Mouse (Mus musculus) kidney, postnatal 0 days (tissue): ENCODE measurements around the gene Pakap. TPM values are rescaled to one million over a fixed set of nuclear protein-coding genes. Genes with fewer than 3 reads are reported as not detected.

Experiments used
- ATAC-seq: fragments of 200-750 bp; cut with Nextera tagmentation; replicated peaks from 2 replicates; pipeline ENCODE4 v1.8.0; 2017; ENCODE audit warnings: low read depth, moderate number of reproducible peaks, moderate TSS enrichment, moderate library complexity; ENCODE audit not compliant: low FRiP score
- DNase-seq: peaks from one replicate; pipeline ENCODE4 v3.0.0-alpha.2; 2016; ENCODE audit warnings: low spot score
- H3K27ac ChIP-seq: fragments of 300-500 bp; sonication (generic); 2 replicates; pipeline ENCODE4 v1.5.1; 2014; ENCODE audit warnings: mild to moderate bottlenecking
- H3K27me3 ChIP-seq: fragments of 300-500 bp; sonication (generic); 2 replicates; pipeline ENCODE4 v1.6.1; 2014; ENCODE audit warnings: low read length, mixed read lengths; ENCODE audit not compliant: insufficient read depth
- H3K36me3 ChIP-seq: fragments of 300-500 bp; sonication (generic); 2 replicates; pipeline ENCODE4 v1.6.1; 2014; ENCODE audit warnings: low read length, mixed read lengths; ENCODE audit not compliant: insufficient read depth
- H3K4me1 ChIP-seq: fragments of 300-500 bp; sonication (generic); replicated peaks from 2 replicates; pipeline ENCODE4 v1.6.1; 2014; ENCODE audit warnings: antibody characterized with exemption, low read length, mixed read lengths; ENCODE audit not compliant: insufficient read depth
- H3K4me2 ChIP-seq: fragments of 300-500 bp; sonication (generic); 2 replicates; pipeline ENCODE4 v1.6.1; 2014; ENCODE audit warnings: mild to moderate bottlenecking, low read length, moderate library complexity, mixed read lengths
- H3K4me3 ChIP-seq: fragments of 300-500 bp; sonication (generic); replicated peaks from 2 replicates; pipeline ENCODE4 v1.5.1; 2014; ENCODE audit warnings: low read depth, low read length
- H3K9ac ChIP-seq: fragments of 300-500 bp; sonication (generic); 2 replicates; pipeline ENCODE4 v1.6.1; 2014; ENCODE audit warnings: low read depth, low read length
- H3K9me3 ChIP-seq: fragments of 300-500 bp; sonication (generic); replicated peaks from 2 replicates; pipeline ENCODE4 v1.6.1; 2016; ENCODE audit warnings: low read length, inconsistent platforms, mixed read lengths
- CTCF ChIP-seq: IDR thresholded peaks from 2 replicates; pipeline ENCODE4 v1.5.1; 2016; ENCODE audit warnings: antibody characterized with exemption, low read depth, mild to moderate bottlenecking, moderate library complexity
- WGBS: fragments of 180-500 bp; shearing (Covaris S2); extraction: QIAGEN DNeasy Blood & Tissue Kit; methylation state at CpG from one replicate; pipeline ENCODE4 v1.1.7; 2014; 5-methylcytosine and 5-hydroxymethylcytosine counted together
- polyA plus RNA-seq: library from polyadenylated mRNA; unstranded; fragments of >200 nt; fragmentation: Nextera tagmentation; extraction: Ambion mirVana; gene quantifications from 2 replicates; pipeline ENCODE4 v1.2.1, GENCODE M21; 2015

Pakap gene
- polyA plus RNA-seq, 1 experiment from 2014 or later: 11.5 TPM

DNA sequence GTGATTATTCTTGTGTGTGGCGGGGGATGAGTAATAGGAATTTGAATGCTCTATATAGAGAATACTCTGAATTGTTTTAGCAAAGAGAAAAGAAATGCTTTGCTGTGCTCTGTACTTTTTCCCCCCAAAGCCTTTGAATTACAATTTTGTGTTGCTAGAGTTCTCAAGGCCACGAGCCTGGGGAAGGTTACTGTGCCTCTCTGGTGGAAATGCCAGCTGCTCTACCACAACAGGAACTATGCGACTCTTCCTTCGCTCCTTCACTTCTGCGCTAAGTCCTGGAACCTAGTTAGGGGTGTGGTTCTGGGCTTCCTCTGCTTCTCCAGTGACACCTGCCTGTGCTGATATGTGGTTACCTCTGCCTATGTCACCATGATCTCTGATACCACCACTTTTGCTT lies 44.7 kb downstream of the Pakap start:
- Histone ChIP-seq H3K27me3 (no peaks in the 10 kb centered on the region), H3K36me3 (no peaks in the 10 kb centered on the region), H3K4me1 (no peaks in the 10 kb centered on the region), H3K9me3 (no peaks in the 10 kb centered on the region), H3K27ac (no peak overlapping the region), H3K9ac (no peak overlapping the region), H3K4me3 (no peak overlapping the region), H3K4me2 (no peak overlapping the region)
- ATAC-seq (no peak), DNase-seq (no peak)
- TF ChIP-seq CTCF: no peak
- WGBS: 93% methylated on average over 5 of the region's 5 CpGs

DNA sequence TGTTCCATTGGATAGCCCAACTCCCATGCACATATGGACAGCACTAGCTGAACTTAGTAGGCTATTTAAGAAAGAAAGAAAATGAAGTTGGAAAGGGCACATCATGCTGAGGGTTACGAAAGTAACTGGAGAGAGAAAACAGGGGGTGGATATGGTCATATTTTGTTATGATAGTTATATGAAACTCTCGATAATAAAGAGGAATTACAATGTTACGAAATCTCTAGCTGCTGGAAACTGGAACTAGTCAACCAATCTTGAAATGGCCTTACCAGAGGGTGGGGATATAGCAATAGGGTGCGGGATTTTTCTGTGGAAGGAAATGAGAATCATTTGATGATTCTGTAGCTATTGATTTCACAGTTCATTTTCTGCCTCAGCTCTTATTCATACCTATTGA lies 46.7 kb downstream of the Pakap start:
- H3K4me1 ChIP-seq: no peaks in the 10 kb centered on the region
- no peaks in the 10 kb centered on the region for H3K36me3 ChIP-seq
- TF ChIP-seq CTCF: no peak
- no peak overlapping the region for H3K4me2 ChIP-seq
- no peak overlapping the region for H3K9ac ChIP-seq
- H3K4me3 ChIP-seq: no peak overlapping the region
- no peaks in the 10 kb centered on the region for H3K9me3 ChIP-seq
- DNase-seq (no peak), ATAC-seq (no peak)
- no peak overlapping the region for H3K27ac ChIP-seq
- 90% methylated on average over 4 of the region's 4 CpGs for WGBS
- no peaks in the 10 kb centered on the region for H3K27me3 ChIP-seq

DNA sequence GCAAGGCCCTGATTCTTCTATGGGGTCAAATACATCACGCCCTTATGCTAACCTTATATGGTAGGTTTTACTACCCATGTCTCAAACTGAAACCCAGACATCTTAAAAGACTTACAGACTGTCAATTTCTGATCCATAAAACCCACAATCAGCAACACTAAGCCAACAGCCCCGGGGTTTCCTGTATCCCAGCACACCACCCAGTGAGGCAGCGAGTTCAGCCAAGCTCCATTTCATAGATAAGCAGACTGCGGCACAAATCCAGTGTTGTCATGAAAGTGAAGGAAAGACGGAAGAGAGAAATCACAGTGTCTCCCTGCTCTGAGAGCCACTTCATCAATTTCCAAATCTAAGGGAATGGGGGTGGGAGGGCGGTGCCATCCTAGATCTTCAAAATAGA lies 50.8 kb downstream of the Pakap start:
- H3K4me2 ChIP-seq: no peak overlapping the region
- WGBS: 88% methylated on average over 6 of the region's 6 CpGs
- H3K9ac ChIP-seq: no peak overlapping the region
- no peak overlapping the region for H3K4me3 ChIP-seq
- no peak for DNase-seq
- H3K36me3 ChIP-seq: no peaks in the 10 kb centered on the region
- no peaks in the 10 kb centered on the region for H3K27me3 ChIP-seq
- no peaks in the 10 kb centered on the region for H3K9me3 ChIP-seq
- TF ChIP-seq CTCF: no peak
- no peaks in the 10 kb centered on the region for H3K4me1 ChIP-seq
- H3K27ac ChIP-seq: no peak overlapping the region
- no peak for ATAC-seq

DNA sequence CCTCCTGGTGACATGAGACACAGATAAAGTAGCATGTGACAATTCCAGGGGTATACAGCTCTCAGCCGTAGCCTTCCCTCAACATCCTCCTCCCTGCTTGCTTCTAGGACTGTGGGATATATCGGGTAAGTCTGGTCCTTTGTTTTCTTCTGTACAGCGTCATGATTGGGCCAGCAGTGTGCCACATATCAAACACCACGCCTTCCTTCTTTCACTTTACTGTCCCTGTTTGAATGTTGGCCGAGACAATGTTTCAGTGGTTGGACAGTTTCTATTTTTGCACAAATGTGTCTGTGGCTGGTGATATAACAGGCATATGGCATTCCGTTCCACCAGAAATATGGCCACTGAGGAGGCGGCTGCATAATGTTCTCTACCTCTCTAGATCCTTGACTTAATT lies 54.8 kb downstream of the Pakap start:
- Histone ChIP-seq H3K27ac (no peak overlapping the region), H3K9ac (no peak overlapping the region), H3K4me2 (no peak overlapping the region), H3K27me3 (no peaks in the 10 kb centered on the region), H3K36me3 (no peaks in the 10 kb centered on the region), H3K4me3 (no peak overlapping the region), H3K4me1 (no peaks in the 10 kb centered on the region), H3K9me3 (no peaks in the 10 kb centered on the region)
- DNase-seq (no peak), ATAC-seq (no peak)
- TF ChIP-seq CTCF: no peak
- WGBS: 79% methylated on average over 7 of the region's 7 CpGs

DNA sequence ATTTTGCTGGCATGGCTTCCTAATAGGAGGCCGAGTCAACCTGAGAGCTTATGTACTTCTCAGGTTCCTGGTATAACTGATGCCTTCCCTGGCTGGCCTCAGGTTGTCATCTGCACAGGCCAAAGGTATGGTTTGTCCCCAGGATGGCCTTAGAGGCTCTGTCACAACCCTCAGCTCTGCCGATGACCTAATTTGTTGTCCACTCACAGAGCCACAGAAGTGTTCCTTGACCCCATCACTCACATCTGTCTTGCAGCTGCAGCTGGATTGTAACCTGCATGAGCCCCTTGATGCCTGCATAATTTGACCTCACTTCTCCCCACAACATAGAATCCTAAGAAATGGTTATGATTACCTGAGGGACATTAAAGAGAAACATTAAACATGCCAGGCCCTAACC lies 56.8 kb downstream of the Pakap start:
- WGBS: 79% methylated on average over 2 of the region's 2 CpGs
- H3K4me1 ChIP-seq: no peaks in the 10 kb centered on the region
- TF ChIP-seq CTCF: no peak
- ATAC-seq (no peak), DNase-seq (no peak)
- no peak overlapping the region for H3K4me3 ChIP-seq
- no peak overlapping the region for H3K27ac ChIP-seq
- no peaks in the 10 kb centered on the region for H3K27me3 ChIP-seq
- H3K9ac ChIP-seq: no peak overlapping the region
- H3K9me3 ChIP-seq: no peaks in the 10 kb centered on the region
- no peak overlapping the region for H3K4me2 ChIP-seq
- no peaks in the 10 kb centered on the region for H3K36me3 ChIP-seq

DNA sequence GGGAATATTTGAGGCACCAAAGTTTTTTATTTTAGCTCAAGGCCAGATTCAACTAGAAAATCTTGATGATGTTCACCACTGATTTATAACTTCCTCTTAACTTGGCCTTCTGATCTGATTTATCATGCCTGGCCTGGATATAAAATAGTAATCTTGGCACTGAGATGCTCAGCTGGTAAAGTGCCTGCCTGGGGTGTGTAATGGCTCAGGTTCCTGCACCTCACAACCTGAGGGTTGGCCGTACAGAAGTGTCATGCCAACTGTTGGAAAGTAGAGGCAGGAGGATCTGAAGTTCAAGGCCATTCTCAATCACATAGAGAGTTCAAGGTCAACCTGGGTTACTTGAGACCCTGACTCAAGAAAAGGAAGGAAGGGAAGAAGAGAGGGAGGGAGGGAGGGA lies 57.3 kb downstream of the Pakap start:
- no peaks in the 10 kb centered on the region for H3K4me1 ChIP-seq
- H3K9me3 ChIP-seq: no peaks in the 10 kb centered on the region
- WGBS: 70% methylated on average over 1 of the region's 1 CpGs
- ATAC-seq: no peak
- no peak overlapping the region for H3K4me2 ChIP-seq
- no peak overlapping the region for H3K9ac ChIP-seq
- DNase-seq: no peak
- no peak for TF ChIP-seq CTCF
- H3K4me3 ChIP-seq: no peak overlapping the region
- H3K27me3 ChIP-seq: no peaks in the 10 kb centered on the region
- H3K36me3 ChIP-seq: no peaks in the 10 kb centered on the region
- no peak overlapping the region for H3K27ac ChIP-seq

DNA sequence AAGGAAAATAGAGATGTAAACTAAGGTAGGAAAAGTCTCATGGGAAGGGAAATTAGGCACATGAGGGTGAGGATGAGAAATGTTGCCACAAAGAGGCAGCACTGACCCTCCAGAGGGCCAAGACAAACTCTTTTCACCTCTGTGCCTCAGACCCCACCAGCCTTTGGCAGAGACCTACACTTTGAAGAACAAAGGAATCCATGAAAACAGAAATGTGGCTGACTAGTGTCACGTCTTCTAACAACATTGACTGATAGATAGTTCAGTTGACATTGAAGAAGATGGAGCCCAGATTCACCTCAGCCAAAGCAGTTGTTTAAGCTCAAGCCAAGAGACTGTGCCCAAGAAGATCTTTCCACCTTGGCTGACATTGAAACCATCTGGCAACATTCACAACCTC lies 57.8 kb downstream of the Pakap start:
- no peaks in the 10 kb centered on the region for H3K36me3 ChIP-seq
- H3K27ac ChIP-seq: no peak overlapping the region
- no peak for TF ChIP-seq CTCF
- no peaks in the 10 kb centered on the region for H3K27me3 ChIP-seq
- H3K9me3 ChIP-seq: no peaks in the 10 kb centered on the region
- H3K4me2 ChIP-seq: no peak overlapping the region
- no peak for DNase-seq
- WGBS: 81% methylated on average over 1 of the region's 1 CpGs
- no peaks in the 10 kb centered on the region for H3K4me1 ChIP-seq
- no peak overlapping the region for H3K9ac ChIP-seq
- ATAC-seq: no peak
- H3K4me3 ChIP-seq: no peak overlapping the region
